Mouse (Mus musculus) left cerebral cortex, adult 18-20 months (tissue): Measurements from ENCODE around the gene Mlec. TPM values are rescaled to one million over a fixed set of nuclear protein-coding genes. Genes with fewer than 3 reads are reported as not detected.
"Not testable (repeated sequence)": the region's sequence is repeated elsewhere in the genome, so short reads cannot be mapped to it uniquely, and the experiment has no call there.

Experiments
- DNase-seq, 2 experiments: peaks; one replicate each; pipeline ENCODE4 v3.0.0; 2021 to 2022; ENCODE audit warnings: low spot score in 2 of 2, mixed read lengths in 1 of 2
- total RNA-seq, 2 experiments: library from RNA; stranded (reverse); gene quantifications; 2 replicates each; pipeline ENCODE4 v1.2.3; 2021

Mlec gene
- total RNA-seq, 2 experiments from 2014 or later, result 88.6 to 93.5 TPM

DNA sequence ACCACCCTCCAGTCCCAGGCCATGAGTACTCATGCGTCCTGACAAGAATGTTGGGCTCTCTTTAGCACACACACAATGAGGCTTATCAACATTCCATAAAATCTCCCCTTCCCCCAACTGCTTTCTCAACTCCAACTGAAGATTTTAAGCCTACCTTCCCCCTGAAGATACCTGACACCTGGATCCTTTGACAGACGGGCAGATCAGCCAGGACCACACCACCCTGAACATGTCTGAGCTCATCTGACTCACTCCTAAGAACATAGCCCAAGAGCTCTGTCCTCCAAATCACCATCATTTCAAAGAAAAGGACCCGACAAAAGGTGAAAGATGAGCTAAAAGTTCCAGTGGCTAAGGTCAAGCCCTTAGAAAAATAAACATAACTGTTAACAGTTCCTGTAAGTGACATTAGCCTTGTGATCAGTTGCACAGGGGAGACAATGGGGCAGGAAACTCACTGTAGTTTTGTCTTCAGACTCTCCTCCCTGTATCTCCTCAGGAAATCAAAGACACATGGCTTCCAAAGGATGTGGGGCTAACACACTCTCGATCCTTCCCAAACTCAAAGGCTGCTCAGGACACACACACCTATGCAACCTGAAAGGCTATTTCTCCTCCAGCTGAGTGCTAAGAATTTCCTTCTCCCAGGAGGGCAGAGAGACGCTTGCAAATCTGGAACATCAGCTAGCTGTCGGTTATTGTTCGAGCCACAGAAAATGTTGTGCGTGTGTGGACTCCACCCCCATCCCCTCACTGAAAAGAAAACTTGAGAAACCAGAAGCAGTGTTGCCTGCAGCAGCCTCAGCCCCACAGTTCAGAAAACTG is 5.6 kb downstream of the Mlec start:
- DNase-seq, result no peak

DNA sequence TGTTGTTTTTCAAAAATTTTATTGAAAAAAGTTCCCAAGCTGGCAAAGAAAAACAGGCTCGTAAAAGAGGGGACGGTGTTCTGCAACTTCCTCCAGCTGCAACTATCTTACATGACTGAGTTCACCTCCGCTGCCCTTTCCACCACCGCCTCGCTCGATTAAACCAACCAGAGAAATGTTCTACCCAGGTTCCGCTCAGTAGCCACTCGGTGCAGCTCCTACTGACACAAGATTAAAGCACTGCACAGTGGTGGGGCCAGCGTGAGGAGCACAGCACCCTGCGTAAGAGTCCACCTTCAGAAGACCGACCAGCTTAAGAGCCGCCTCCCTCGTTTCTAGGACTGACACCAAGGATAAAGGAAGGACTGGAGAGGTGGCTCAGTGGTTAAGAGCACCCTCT is 6.5 kb downstream of the Mlec start:
- DNase-seq, result no peak

DNA sequence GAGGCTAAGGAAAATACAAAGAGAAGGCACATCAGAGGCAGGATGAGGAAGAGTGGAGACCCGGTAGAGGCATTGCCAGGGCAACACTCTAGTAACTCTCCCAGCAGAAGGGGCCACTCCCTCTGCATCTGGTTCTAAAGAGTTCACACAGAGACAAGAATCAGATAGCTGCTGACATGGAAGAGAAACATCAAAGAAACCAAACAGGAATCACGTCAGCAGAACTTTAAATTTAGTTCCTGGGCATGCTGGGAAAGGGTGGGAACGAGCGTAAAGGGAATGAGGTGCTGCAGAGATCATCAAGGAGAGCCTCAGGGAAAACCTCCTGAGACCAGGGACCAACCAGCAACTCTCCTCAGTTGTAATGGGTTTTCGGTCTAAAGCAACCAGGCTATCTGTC is 7.0 kb downstream of the Mlec start:
- no peak for DNase-seq

DNA sequence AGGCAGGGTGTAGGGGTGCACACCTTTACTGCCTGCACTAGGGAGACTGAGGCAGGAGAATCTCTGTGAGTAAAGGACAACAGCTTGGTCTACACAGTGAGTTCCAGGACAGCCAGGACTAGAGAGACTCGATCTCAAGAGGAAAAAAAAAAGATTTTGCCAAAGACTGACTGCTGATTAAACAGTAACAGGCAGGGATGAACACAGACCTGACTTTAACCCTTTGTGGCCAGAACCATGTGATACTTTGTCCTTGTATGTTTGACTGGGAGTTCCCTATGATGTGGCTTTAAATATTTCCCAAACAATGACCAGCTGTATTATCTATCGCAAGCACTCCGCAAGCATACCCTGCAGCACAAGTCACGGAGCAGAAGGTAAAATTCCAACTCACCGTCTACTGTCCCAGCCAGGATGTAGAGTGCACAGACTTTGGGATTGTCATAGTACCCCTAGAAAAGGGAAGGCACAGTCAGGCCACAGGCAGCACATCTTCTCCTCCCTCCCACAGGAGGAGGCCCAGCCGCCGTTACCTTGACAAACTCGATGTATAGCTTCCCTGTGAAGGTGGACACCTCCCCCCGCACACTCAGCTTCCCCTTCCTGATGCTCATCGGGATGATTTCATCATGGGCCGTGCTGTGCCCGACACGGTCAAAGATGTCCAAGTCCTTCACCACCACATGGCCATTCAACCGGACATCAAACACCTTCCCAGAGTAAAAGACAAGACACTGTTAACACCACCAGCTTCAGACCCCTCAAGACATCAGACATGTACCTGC is 8.1 kb downstream of the Mlec start:
- no peak for DNase-seq

GRCm38 (mm10) chr5:115148872-115149271 is 9.1 kb downstream of the Mlec start:
- DNase-seq, result not testable (repeated sequence)

DNA sequence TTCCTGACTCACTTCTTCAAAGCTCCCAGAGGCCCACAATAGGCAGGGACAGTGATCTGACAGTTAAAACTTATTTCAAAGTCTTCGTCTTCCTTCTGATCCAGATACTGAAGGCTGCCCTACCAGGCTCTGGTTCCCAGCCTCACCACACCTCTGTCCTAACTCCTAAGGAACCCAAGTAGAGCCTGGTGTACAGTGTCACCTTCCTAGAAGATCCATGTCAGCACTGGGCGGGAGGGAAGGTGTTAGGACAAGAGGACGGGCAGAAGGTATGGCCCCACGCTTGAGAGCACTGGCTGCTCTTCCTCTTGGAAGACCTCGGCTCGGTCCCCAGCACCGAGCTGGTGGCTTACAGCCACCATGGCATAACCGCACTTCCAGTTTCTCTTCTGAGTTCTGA is 9.6 kb downstream of the Mlec start:
- DNase-seq, result no peak

GRCm38 (mm10) chr5:115147388-115147787 is 10.6 kb downstream of the Mlec start:
- DNase-seq, result no peak

DNA sequence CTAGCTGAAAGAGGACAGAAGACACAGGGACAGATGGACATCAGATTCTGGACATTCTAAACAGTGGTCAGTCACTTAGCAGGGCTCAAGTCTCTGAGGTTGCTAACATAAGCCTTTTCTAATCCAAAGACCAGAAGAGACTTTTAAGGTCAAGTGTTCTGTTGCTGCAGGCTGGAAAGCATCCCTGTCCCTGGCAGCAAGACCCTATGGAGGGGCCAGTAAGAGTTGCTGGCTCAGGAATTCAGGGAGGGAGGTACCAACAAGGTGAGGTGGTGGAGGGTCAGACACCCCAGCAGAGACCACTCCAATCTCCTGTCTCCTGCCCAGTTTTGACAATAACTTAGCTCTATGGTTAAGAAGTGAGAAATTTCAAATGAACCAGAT is 11.2 kb downstream of the Mlec start:
- DNase-seq, result no peak

DNA sequence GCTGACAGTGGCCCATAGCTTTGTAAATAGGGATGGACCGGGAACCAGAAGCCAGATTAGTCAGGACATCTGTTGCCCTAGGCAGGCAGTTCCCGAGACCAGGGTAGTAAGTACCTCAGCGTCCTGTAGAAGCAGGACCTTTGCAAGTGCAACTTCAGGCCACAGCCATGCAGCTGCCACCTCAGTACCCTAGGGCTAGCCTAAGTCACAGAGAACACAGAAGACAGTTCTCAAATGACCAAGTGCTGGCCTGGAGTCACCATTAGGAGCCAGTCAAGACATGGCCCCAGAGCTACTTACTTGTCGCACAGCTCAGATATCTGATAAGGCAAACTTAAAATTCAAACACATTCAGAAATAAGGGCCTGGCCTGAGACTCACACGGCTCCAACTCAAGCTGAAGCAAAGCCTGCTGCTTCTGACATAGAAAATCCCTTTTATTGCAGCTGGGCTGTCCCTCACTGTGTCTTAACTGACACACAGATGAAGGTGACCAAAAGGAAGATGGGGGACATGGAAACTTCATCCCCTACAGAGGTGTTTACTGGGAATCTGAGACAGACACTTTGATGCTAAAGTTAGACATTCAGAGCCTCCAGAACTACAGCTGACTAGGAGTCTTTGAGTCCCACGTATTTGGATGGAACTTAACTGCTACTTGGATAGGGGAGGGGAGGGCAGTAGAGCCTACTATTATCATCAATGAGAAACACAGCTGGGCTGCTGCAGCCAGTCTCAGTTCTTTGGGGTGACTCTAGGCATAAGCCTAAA is 11.8 kb downstream of the Mlec start:
- no peak for DNase-seq

DNA sequence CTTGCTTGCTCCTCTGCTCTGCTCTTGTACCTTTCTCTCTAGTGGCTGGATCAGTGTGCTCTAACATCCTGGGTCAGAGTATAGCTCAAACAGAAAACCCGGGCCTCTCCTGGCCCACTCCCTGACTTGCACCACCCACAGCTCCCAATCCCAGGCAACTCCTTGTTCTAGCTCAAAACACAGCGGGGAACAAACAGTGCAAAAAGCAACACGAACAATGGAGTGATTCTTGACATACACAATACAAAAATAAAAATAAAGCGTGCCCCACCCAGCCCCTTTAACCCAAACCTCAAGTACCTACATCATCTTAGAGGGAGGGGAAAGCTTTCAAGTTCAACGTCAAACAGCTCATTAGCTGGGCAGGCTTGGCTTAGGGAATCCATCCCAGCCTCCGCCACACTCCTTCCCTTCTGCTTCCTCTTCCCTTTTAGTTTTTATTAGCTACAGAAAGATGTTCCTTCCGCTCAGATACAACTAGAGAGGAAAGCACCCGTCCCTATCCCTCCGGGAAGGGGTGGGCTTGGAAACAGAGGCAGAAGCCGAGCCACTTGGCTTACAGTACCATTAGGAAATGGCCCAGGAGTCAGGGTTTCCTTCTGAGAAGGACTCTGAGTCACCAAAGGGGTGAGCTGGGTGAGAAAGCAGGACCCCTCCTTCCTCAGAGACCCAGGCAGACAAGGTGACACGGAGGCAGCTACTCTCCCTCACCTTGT is 12.6 kb downstream of the Mlec start:
- no peak for DNase-seq

- DNase-seq, result no peak
Measured at GRCm38 (mm10) chr5:115144471-115144870, 13.5 kb downstream of the Mlec start.

DNA sequence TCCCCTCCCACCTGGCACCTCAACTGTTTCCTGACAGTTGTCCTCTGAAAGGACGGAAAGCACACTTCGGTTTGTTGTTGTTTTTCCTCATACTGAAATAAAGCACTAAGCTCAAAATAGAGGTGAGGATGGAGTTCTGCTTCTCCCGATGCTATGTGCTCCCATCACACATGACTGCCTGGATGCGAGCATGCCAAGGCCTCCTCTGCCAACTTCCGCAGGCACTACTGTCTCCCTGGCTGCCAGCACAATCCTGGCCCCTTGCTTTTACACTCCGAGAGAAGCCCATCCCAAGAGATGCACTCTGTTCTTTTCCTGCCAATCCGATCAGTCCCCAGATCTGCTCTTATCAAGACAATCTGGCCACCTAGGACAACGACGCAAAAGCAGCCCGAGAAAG is 14.4 kb downstream of the Mlec start:
- peak in 1 of 2 experiments; percentile 32 for DNase-seq

- DNase-seq, result no peak
Measured at GRCm38 (mm10) chr5:115142166-115142697, 15.7 kb downstream of the Mlec start.

DNA sequence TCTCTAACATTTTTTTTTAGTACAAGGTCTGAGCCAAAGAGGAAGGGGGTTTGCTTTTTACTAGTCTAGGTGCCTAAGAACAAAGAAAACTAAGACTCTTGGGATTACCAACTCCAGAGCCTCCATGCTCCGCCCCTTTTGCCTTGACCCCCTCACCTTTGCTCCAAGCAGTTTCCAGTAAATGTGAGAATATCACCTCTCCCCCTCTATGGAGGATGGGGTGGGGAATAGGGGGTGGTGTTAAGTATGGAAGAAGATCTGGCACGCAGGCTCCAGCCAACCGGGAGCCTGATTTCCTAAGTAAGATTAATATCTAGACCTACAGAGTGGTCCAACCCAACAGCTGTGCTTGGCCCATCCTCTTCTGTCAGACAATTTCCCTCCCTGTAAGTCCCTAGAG is 17.3 kb downstream of the Mlec start:
- no peak for DNase-seq

GRCm38 (mm10) chr5:115139124-115139523 is 18.9 kb downstream of the Mlec start:
- DNase-seq, result no peak

DNA sequence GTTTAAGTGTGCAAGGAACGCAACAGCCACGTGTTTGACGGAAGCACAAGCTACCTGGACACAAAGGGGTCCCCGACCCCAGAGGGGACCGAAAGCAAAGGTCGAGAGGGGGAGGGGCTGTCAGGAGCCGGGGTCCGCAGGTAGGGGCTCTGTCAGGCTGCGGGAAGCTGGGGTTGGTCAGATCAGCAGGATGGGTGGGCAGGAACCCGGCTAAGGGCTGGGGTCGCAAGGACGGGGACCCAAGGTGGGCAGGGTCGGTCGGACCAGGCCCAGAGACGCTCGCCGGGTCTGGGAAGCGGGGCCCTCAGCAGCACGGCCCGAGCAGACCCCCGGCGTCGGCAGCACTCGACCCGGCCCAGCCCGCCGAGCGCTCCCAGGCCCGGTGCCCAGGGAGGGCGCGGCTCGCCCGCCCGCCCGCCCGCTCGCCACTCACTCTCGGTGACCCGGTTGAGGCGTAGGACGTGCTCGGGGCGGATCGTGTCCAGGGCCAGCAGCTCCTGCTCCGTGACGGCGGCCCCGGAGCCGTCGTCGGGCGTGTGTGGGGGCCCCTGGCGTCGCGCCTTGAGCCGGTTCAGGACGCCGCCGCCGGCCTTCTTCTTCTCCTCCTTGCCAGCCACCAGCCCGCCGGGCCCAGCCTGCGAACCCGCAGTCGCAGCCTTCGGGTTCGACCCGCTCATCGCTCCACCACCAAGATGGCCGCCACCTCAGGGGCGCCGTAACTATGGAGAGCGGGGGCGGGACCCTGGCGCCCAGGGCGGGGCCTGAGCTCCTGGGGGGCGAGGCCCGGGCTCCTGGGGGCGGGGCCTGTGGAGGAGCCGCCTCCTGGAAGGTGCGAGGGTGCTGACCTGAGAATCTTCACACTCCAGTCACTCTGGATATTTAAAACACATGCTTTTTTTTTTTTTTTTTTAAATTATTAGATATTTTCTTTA is 23.5 kb downstream of the Mlec start, which contains the start of gene Unc119b:
Gene Unc119b (minus strand): TSS at position 742 of the 932 bp plus-strand sequence.
- DNase-seq, result peak; percentile 80 to 86

- no peak for DNase-seq
Measured at GRCm38 (mm10) chr5:115133358-115134066, 24.5 kb downstream of the Mlec start.

DNA sequence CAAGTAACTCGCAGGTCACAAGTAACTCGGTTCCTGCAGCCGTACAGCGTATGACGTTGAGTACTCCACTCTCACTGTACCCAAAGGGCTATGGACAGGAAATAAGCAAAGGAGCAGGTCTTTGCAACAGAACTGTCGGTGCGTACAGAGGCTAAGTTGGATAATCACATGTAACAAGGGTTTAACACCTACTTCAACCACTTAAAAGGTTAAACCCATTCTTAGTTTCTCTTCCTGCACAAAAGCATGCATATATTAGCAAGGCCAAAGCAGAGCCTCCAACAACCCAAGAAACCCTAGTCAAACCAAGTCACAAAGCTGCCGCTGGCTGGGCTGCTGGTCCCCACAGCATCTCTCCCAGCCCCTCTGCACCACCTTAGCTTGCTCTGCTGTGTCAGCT is 25.5 kb downstream of the Mlec start:
- DNase-seq, result no peak

- no peak for DNase-seq
Measured at GRCm38 (mm10) chr5:115129328-115129727, 28.7 kb downstream of the Mlec start.
